Mouse (Mus musculus): ENCODE data around the gene Vmn1r76. TPM values are rescaled to one million over a fixed set of nuclear protein-coding genes. Genes with fewer than 3 reads are reported as not detected.

Vmn1r76 gene
- under 1 TPM in 1 of 2 experiments, not detected in 1; 0.08 TPM for polyA plus RNA-seq (2017; shearing (Covaris generic))

- no peak for ATAC-seq
These were observed at the start of gene Vmn1r76 for GRCm38 (mm10) chr7:11938113-11938512. Gene Vmn1r76, minus strand, starts transcription at chr7:11938213.

- no peak for ATAC-seq
These were observed 34.6 kb upstream of the Vmn1r76 start for GRCm38 (mm10) chr7:11972611-11973010.

GRCm38 (mm10) chr7:11947991-11948390, 10.0 kb upstream of the Vmn1r76 start:
- no peak for ATAC-seq

- no peak for ATAC-seq
These were observed 63.7 kb downstream of the Vmn1r76 start, which contains the start of gene Vmn1r75 for GRCm38 (mm10) chr7:11874330-11874729. Gene Vmn1r75, plus strand, starts transcription at chr7:11874630.

Other genes with a start within 250 kb of the Vmn1r76 start
- not detected for gene Vmn1r73, start 207.9 kb downstream of the Vmn1r76 start, polyA plus RNA-seq (2017; shearing (Covaris generic))
- gene Vmn1r74, start 104.2 kb downstream of the Vmn1r76 start, polyA plus RNA-seq (2017; shearing (Covaris generic)) = not detected
- gene Vmn1r75, start 63.6 kb downstream of the Vmn1r76 start, polyA plus RNA-seq (2017; shearing (Covaris generic)) = under 1 TPM in 1 of 2 experiments, not detected in 1; 0.44 TPM
- gene Vmn1r77, start 98.5 kb upstream of the Vmn1r76 start, polyA plus RNA-seq (2017; shearing (Covaris generic)) = not detected
- gene Vmn1r78, start 212.0 kb upstream of the Vmn1r76 start, polyA plus RNA-seq (2017; shearing (Covaris generic)) = not detected
- under 1 TPM in 1 of 2 experiments, not detected in 1; 0.24 TPM for gene Vmn1r79, start 233.1 kb upstream of the Vmn1r76 start, polyA plus RNA-seq (2017; shearing (Covaris generic))

All from CD4-positive, CD25-positive, alpha-beta regulatory T cell, adult 4 months (primary cell).